Mouse (Mus musculus) liver, postnatal 0 days (tissue): ENCODE results near the gene Alas2.

ENCODE experiments used
- CTCF ChIP-seq: sonication (generic); IDR thresholded peaks from 2 replicates; pipeline ENCODE4 v1.5.1; 2016; ENCODE audit warnings: antibody characterized with exemption, low read depth
- EP300 ChIP-seq: IDR thresholded peaks from 2 replicates; pipeline ENCODE4 v1.6.1; 2016; ENCODE audit warnings: antibody characterized with exemption, low read depth, mild to moderate bottlenecking

- TF ChIP-seq CTCF (peak; percentile 70), EP300 (no peak)
Observed at GRCm38 (mm10) chrX:150588023-150588764, 41.0 kb downstream of the Alas2 start, which contains the start of gene Pfkfb1.
